Mouse (Mus musculus) liver, embryonic 15.5 days (tissue): Measurements from ENCODE around the gene Raf1. TPM values are rescaled to one million over a fixed set of nuclear protein-coding genes. Genes with fewer than 3 reads are reported as not detected.
"Not testable (repeated sequence)": the region's sequence is repeated elsewhere in the genome, so short reads cannot be mapped to it uniquely, and the experiment has no call there.

Experiments used
- ATAC-seq: fragments of 200-750 bp; cut with Nextera tagmentation; 2 replicates; pipeline ENCODE4 v1.8.0; 2017; ENCODE audit warnings: moderate number of reproducible peaks, mild to moderate bottlenecking, moderate library complexity; ENCODE audit not compliant: insufficient read depth
- H3K27ac ChIP-seq: fragments of 300-500 bp; sonication (generic); replicated peaks from 2 replicates; pipeline ENCODE4 v1.5.1; 2015; ENCODE audit warnings: mild to moderate bottlenecking, inconsistent platforms
- H3K27me3 ChIP-seq: fragments of 300-500 bp; sonication (generic); 2 replicates; pipeline ENCODE4 v1.6.1; 2015; ENCODE audit warnings: mild to moderate bottlenecking, inconsistent platforms
- H3K36me3 ChIP-seq: fragments of 300-500 bp; sonication (generic); replicated peaks from 2 replicates; pipeline ENCODE4 v1.6.1; 2015; ENCODE audit warnings: moderate library complexity, mild to moderate bottlenecking, inconsistent platforms
- H3K4me1 ChIP-seq: fragments of 300-500 bp; sonication (generic); replicated peaks from 2 replicates; pipeline ENCODE4 v1.6.1; 2015; ENCODE audit warnings: inconsistent platforms
- H3K4me2 ChIP-seq: fragments of 300-500 bp; sonication (generic); 2 replicates; pipeline ENCODE4 v1.6.1; 2015; ENCODE audit warnings: moderate library complexity, mild to moderate bottlenecking, inconsistent platforms
- H3K4me3 ChIP-seq: fragments of 300-500 bp; sonication (generic); replicated peaks from 2 replicates; pipeline ENCODE4 v1.5.1; 2015; ENCODE audit warnings: mild to moderate bottlenecking, inconsistent platforms
- H3K9ac ChIP-seq: fragments of 300-500 bp; sonication (generic); 2 replicates; pipeline ENCODE4 v1.6.1; 2015; ENCODE audit warnings: moderate library complexity, mild to moderate bottlenecking, inconsistent platforms
- H3K9me3 ChIP-seq: fragments of 300-500 bp; sonication (generic); replicated peaks from 2 replicates; pipeline ENCODE4 v1.6.1; 2016; ENCODE audit warnings: inconsistent platforms
- WGBS: fragments of 180-500 bp; shearing (Covaris S2); methylation state at CpG from one replicate; pipeline ENCODE4 v1.1.7; 2015; ENCODE audit warnings: mixed read lengths; ENCODE audit not compliant: insufficient replicate concordance; 5-methylcytosine and 5-hydroxymethylcytosine counted together
- polyA plus RNA-seq: library from polyadenylated mRNA; unstranded; fragments of >200 nt; fragmentation: Nextera tagmentation; extraction: Ambion mirVana; gene quantifications from 2 replicates; pipeline ENCODE4 v1.2.1, GENCODE M21; 2015

Gene Raf1
- polyA plus RNA-seq, 1 experiment from 2014 or later, result 36.1 TPM

DNA sequence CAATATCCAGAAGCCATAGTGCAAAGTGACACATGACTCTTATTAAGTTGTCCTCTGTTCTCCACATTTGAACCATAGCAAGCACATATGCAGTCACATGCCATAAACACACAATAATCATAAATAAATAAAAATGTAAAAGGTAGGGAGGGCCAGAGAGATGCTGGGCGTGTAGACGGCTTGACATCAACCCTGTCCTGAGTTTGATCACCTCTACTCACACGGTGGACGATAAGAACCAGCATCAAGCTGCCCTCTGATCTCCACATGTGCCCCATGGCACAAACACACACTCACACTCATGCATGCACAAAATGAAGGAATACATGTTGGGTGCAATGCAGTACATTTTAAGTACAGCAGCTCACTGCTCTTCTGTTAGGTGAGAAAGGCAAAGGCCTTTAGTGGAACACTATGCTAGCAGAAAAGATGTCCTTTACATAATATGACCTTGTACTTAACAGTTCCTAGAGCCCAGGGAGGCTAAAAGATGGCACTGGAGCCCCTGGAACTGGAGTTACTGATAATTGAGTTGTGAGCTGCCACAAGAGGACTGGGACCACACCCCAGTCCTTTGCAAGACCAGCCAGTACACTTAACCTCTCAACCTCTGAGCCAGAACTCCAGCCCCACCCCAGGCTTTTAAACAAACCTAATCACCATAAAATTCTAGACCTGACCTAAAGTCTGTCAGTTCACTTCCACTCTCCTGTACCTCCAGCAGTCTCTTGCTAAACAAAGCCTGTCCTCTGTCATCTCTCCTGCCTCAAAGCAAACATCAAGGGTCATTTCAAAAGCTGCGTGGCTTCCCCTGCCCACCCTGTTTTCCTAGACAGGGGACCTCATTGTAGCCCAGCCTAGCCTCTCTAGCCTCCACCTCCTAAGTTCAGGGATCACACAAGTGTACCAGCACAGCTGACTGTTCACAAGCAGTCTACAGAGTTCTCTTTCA lies 25.7 kb downstream of the Raf1 start:
- Histone ChIP-seq H3K9ac (no peak overlapping the region), H3K27ac (peak overlapping the region; percentile 80), H3K4me3 (peak overlapping the region; percentile 2; the same call in 1 of the 2 replicates), H3K4me1 (peaks cover 67% of the 10 kb centered on the region), H3K27me3 (no peaks in the 10 kb centered on the region), H3K36me3 (no peaks in the 10 kb centered on the region), H3K9me3 (no peaks in the 10 kb centered on the region), H3K4me2 (peak overlapping the region; percentile 45)
- 24% methylated on average over 5 of the region's 5 CpGs for WGBS
- peak; percentile 86 for ATAC-seq

- Histone ChIP-seq H3K4me1 (peaks cover 59% of the 10 kb centered on the region), H3K4me3 (no peak overlapping the region), H3K4me2 (peak overlapping the region; percentile 45), H3K9ac (no peak overlapping the region), H3K36me3 (no peaks in the 10 kb centered on the region), H3K27me3 (no peaks in the 10 kb centered on the region), H3K27ac (peak overlapping the region; percentile 80), H3K9me3 (no peaks in the 10 kb centered on the region)
- ATAC-seq, result no peak
- WGBS, result 21% methylated on average over 1 of the region's 1 CpGs
Observed at GRCm38 (mm10) chr6:115649792-115650365, 26.6 kb downstream of the Raf1 start.

GRCm38 (mm10) chr6:115643315-115643714 lies 33.1 kb downstream of the Raf1 start:
- Histone ChIP-seq H3K4me1 (peaks cover 4% of the 10 kb centered on the region), H3K27me3 (no peaks in the 10 kb centered on the region), H3K4me2 (no peak overlapping the region), H3K4me3 (no peak overlapping the region), H3K9ac (no peak overlapping the region), H3K27ac (no peak overlapping the region), H3K9me3 (no peaks in the 10 kb centered on the region), H3K36me3 (peaks cover 23% of the 10 kb centered on the region)
- ATAC-seq, result no peak
- WGBS, result 67% methylated on average over 1 of the region's 1 CpGs

DNA sequence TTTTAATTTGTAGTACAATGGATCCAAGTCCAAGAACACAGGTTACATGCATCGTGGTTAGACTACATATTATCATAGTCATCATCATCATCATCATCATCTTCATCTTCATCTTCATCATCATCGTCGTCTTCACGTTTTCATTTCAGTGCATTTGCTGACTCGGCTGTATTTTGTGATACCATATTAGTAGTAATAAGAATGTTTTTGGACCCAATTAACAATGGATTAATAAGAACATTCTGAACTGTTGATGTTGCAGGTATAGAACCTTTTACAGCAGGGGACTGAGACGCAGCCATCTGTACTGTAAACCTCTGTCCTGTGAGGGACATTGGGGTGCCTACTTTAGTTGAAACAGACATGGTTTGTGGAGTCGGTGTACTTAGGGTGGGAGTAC lies 38.2 kb downstream of the Raf1 start:
- H3K9me3 ChIP-seq, H3K27me3 ChIP-seq, H3K9ac ChIP-seq, H3K4me1 ChIP-seq, H3K27ac ChIP-seq, H3K4me3 ChIP-seq, ATAC-seq, H3K4me2 ChIP-seq: not testable (repeated sequence)
- 82% methylated on average over 7 of the region's 7 CpGs for WGBS
- H3K36me3 ChIP-seq, result peaks cover 61% of the 10 kb centered on the region

DNA sequence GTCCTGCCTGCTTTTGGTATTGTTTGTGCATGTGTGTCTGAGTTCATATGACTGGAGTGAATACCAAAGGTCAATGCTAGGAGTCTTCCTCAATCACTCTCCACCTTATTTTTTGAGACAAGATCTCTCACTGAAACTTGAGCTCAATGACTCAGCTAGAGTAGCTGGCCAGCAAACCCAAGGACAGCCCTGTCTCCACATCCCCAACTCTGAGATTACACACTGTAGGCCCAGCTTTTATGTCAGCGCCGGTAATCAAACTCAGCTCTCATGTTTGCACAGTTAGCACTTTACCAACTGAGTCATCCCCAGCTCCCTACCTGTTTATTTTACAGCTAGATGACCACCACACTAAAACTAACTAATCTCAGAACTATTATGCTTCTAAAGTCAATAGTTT lies 42.4 kb downstream of the Raf1 start:
- Histone ChIP-seq H3K9me3 (no peaks in the 10 kb centered on the region), H3K9ac (no peak overlapping the region), H3K27ac (no peak overlapping the region), H3K4me2 (no peak overlapping the region), H3K4me1 (0 out of 2 replicates have a peak, but pooled peaks cover 2% of the 10 kb centered on the region), H3K36me3 (peaks cover 73% of the 10 kb centered on the region), H3K4me3 (no peak overlapping the region), H3K27me3 (no peaks in the 10 kb centered on the region)
- no peak for ATAC-seq
- WGBS, result 87% methylated on average over 2 of the region's 2 CpGs

DNA sequence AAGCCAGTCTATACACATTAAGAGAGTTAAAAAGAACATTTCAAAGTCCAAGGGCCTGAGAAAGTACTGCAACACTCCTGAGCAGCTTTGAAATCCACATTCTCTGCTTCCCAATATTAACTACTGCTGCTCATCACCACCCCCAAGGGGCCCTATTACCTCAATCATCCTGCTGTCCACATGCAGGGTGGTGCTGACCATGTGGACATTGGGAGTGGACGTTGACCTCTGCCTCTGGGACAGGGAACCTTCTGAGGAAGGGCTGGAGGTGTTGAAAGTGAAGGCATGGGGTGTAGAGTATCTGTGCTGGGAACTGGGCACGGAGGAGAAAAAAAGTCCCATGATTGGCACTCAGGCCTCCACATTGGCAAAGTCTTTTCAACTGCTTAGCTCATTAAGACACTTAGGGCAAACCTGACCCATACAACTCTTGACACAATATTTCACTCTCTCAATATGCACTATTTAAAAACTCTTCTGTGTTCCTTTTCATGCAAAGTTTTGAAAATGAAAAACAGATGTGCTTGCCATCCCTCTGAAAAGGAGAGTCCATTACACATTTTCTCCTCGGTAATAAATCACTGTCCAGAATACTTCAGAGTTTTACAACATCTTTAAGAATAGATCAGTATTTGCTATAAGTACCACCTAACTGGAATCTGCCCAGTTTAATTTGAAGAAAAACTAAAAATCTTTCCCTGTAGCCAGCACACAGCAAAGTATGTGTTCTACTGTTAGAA lies 45.2 kb downstream of the Raf1 start:
- Histone ChIP-seq H3K36me3 (peaks cover 76% of the 10 kb centered on the region), H3K4me3 (no peak overlapping the region), H3K4me2 (no peak overlapping the region), H3K27me3 (no peaks in the 10 kb centered on the region), H3K27ac (no peak overlapping the region), H3K9me3 (no peaks in the 10 kb centered on the region), H3K4me1 (0 out of 2 replicates have a peak, but pooled peaks cover 2% of the 10 kb centered on the region), H3K9ac (no peak overlapping the region)
- peak; percentile 49 for ATAC-seq
- WGBS, result 75% methylated on average over 3 of the region's 3 CpGs

GRCm38 (mm10) chr6:115626121-115626520 lies 50.3 kb downstream of the Raf1 start:
- no peaks in the 10 kb centered on the region for H3K27me3 ChIP-seq
- H3K9me3 ChIP-seq, result no peaks in the 10 kb centered on the region
- 84% methylated on average over 5 of the region's 5 CpGs for WGBS
- ATAC-seq, result no peak
- H3K27ac ChIP-seq, result no peak overlapping the region
- H3K4me1 ChIP-seq, result no peaks in the 10 kb centered on the region
- H3K4me3 ChIP-seq, result no peak overlapping the region
- no peak overlapping the region for H3K4me2 ChIP-seq
- H3K36me3 ChIP-seq, result peaks cover 87% of the 10 kb centered on the region
- H3K9ac ChIP-seq, result no peak overlapping the region

GRCm38 (mm10) chr6:115620942-115621341 lies 55.5 kb downstream of the Raf1 start:
- no peak overlapping the region for H3K4me2 ChIP-seq
- no peak overlapping the region for H3K9ac ChIP-seq
- H3K4me3 ChIP-seq, result no peak overlapping the region
- H3K9me3 ChIP-seq, result no peaks in the 10 kb centered on the region
- no peak overlapping the region for H3K27ac ChIP-seq
- no peak for ATAC-seq
- H3K36me3 ChIP-seq, result peaks cover 99% of the 10 kb centered on the region
- no peaks in the 10 kb centered on the region; the same call in 1 of the 2 replicates for H3K4me1 ChIP-seq
- H3K27me3 ChIP-seq, result no peaks in the 10 kb centered on the region
- 58% methylated on average over 1 of the region's 1 CpGs for WGBS

- Histone ChIP-seq H3K4me1 (no peaks in the 10 kb centered on the region; the same call in 1 of the 2 replicates), H3K9me3 (no peaks in the 10 kb centered on the region), H3K9ac (no peak overlapping the region), H3K27me3 (no peaks in the 10 kb centered on the region), H3K4me2 (no peak overlapping the region), H3K36me3 (peaks cover 98% of the 10 kb centered on the region), H3K4me3 (no peak overlapping the region), H3K27ac (no peak overlapping the region)
- WGBS, result 61% methylated on average over 10 of the region's 10 CpGs
- ATAC-seq, result no peak
Observed at GRCm38 (mm10) chr6:115619818-115620217, 56.6 kb downstream of the Raf1 start.

DNA sequence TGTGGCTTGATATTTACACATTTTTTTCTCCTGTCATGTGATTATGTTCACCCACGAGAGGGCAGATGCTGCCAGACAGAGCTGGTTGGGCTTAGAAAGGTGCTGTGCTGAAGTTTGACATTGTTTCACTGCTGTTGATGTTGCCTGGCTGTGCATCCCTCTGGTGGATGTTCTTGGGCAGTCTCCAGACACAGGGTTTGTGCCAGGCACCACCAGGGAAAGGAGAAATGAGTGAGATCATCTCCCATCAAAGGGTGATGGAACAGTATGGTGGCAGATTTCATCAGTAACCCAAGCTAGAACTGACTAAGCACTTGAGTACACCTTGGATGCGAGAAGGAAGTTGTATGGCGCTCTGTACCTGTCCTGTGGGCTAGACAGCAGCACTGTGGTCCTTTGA lies 60.5 kb downstream of the Raf1 start:
- Histone ChIP-seq H3K9ac (no peak overlapping the region), H3K36me3 (peaks cover 90% of the 10 kb centered on the region), H3K9me3 (no peaks in the 10 kb centered on the region), H3K4me3 (no peak overlapping the region), H3K4me1 (no peaks in the 10 kb centered on the region; the same call in 1 of the 2 replicates), H3K4me2 (no peak overlapping the region), H3K27ac (no peak overlapping the region), H3K27me3 (no peaks in the 10 kb centered on the region)
- no peak for ATAC-seq
- WGBS, result 70% methylated on average over 3 of the region's 3 CpGs

- H3K27ac ChIP-seq, result no peak overlapping the region
- no peak for ATAC-seq
- H3K36me3 ChIP-seq, result peaks cover 79% of the 10 kb centered on the region
Observed at GRCm38 (mm10) chr6:115613793-115614192, 62.6 kb downstream of the Raf1 start.

More at GRCm38 (mm10) chr6:115613793-115614192, 62.6 kb downstream of the Raf1 start:
- no peaks in the 10 kb centered on the region for H3K27me3 ChIP-seq
- no peak overlapping the region for H3K4me2 ChIP-seq
- H3K4me1 ChIP-seq, result no peaks in the 10 kb centered on the region
- H3K9me3 ChIP-seq, result no peaks in the 10 kb centered on the region
- no peak overlapping the region for H3K9ac ChIP-seq
- H3K4me3 ChIP-seq, result no peak overlapping the region
